Mouse (Mus musculus): Measurements from ENCODE around the gene Stx16. TPM values are rescaled to one million over a fixed set of nuclear protein-coding genes. Genes with fewer than 3 reads are reported as not detected.

The Stx16 gene
- total and polyA plus RNA-seq, 2 experiments from 2014 or later: 6.9 to 19.8 TPM

GRCm38 (mm10) chr2:174126522-174127375 lies 50.6 kb downstream of the Stx16 start:
- 10% methylated on average over 19 of the region's 21 CpGs for WGBS
- Histone ChIP-seq H3K4me1 (ENCODE audit: control insufficient read depth, insufficient read depth) (peaks cover 10% of the 10 kb centered on the region; the same call in 1 of the 2 replicates), H3K27me3 (ENCODE audit: control insufficient read depth, insufficient read depth, low read length) (no peaks in the 10 kb centered on the region), H3K9me3 (replicated peaks; ENCODE audit: control insufficient read depth, low read length) (peaks cover 15% of the 10 kb centered on the region; the same call in 1 of the 2 replicates), H3K27ac (ENCODE audit: low read depth) (no peak overlapping the region), H3K9ac (replicated peaks; ENCODE audit: low read depth, low read length) (no peak overlapping the region), H3K36me3 (replicated peaks; ENCODE audit: control insufficient read depth, insufficient read depth, low read length) (peaks cover 31% of the 10 kb centered on the region), H3K4me3 (ENCODE audit: low read depth, low read length) (no peak overlapping the region), H3K4me2 (ENCODE audit: low read depth, low read length) (peak overlapping the region; percentile 35)
- TF ChIP-seq EP300 (IDR thresholded peaks at IDR 0.05; ENCODE audit: low read depth): no peak
- no peak for TF ChIP-seq CTCF (IDR thresholded peaks at IDR 0.05; ENCODE audit: low read depth)
- DNase-seq (ENCODE audit: low spot score) (peak; percentile 22), ATAC-seq (ENCODE audit: insufficient read depth, low read depth) (peak; percentile 61)

GRCm38 (mm10) chr2:174127376-174127713 lies 51.2 kb downstream of the Stx16 start:
- 31% methylated on average over 6 of the region's 6 CpGs for WGBS
- H3K36me3 ChIP-seq (replicated peaks; ENCODE audit: control insufficient read depth, insufficient read depth, low read length): peaks cover 25% of the 10 kb centered on the region
- H3K4me3 ChIP-seq (ENCODE audit: low read depth, low read length): no peak overlapping the region
- H3K4me2 ChIP-seq (ENCODE audit: low read depth, low read length): peak overlapping the region; percentile 35
- no peaks in the 10 kb centered on the region for H3K27me3 ChIP-seq (ENCODE audit: control insufficient read depth, insufficient read depth, low read length)
- no peak overlapping the region for H3K27ac ChIP-seq (ENCODE audit: low read depth)
- peaks cover 15% of the 10 kb centered on the region; the same call in 1 of the 2 replicates for H3K9me3 ChIP-seq (replicated peaks; ENCODE audit: control insufficient read depth, low read length)
- TF ChIP-seq CTCF (IDR thresholded peaks at IDR 0.05; ENCODE audit: low read depth): no peak
- no peak for TF ChIP-seq EP300 (IDR thresholded peaks at IDR 0.05; ENCODE audit: low read depth)
- no peak overlapping the region for H3K9ac ChIP-seq (replicated peaks; ENCODE audit: low read depth, low read length)
- DNase-seq (ENCODE audit: low spot score) (no peak), ATAC-seq (ENCODE audit: insufficient read depth, low read depth) (0 out of 2 replicates have a peak, but pooled peaks have one; percentile 5)
- H3K4me1 ChIP-seq (ENCODE audit: control insufficient read depth, insufficient read depth): peaks cover 10% of the 10 kb centered on the region; the same call in 1 of the 2 replicates

GRCm38 (mm10) chr2:174128926-174129325 lies 52.8 kb downstream of the Stx16 start:
- H3K4me2 ChIP-seq (ENCODE audit: low read depth, low read length): no peak overlapping the region
- no peak overlapping the region for H3K9ac ChIP-seq (replicated peaks; ENCODE audit: low read depth, low read length)
- H3K27ac ChIP-seq (ENCODE audit: low read depth): no peak overlapping the region
- H3K27me3 ChIP-seq (ENCODE audit: control insufficient read depth, insufficient read depth, low read length): no peaks in the 10 kb centered on the region
- 84% methylated on average over 6 of the region's 6 CpGs for WGBS
- DNase-seq (ENCODE audit: low spot score): no peak
- ATAC-seq (ENCODE audit: insufficient read depth, low read depth): no peak
- peaks cover 10% of the 10 kb centered on the region; the same call in 1 of the 2 replicates for H3K4me1 ChIP-seq (ENCODE audit: control insufficient read depth, insufficient read depth)
- TF ChIP-seq CTCF (IDR thresholded peaks at IDR 0.05; ENCODE audit: low read depth): no peak
- no peak for TF ChIP-seq EP300 (IDR thresholded peaks at IDR 0.05; ENCODE audit: low read depth)
- H3K36me3 ChIP-seq (replicated peaks; ENCODE audit: control insufficient read depth, insufficient read depth, low read length): peaks cover 10% of the 10 kb centered on the region
- H3K9me3 ChIP-seq (replicated peaks; ENCODE audit: control insufficient read depth, low read length): peaks cover 15% of the 10 kb centered on the region; the same call in 1 of the 2 replicates
- no peak overlapping the region for H3K4me3 ChIP-seq (ENCODE audit: low read depth, low read length)

GRCm38 (mm10) chr2:174130468-174131097 lies 54.5 kb downstream of the Stx16 start:
- Histone ChIP-seq H3K4me3 (ENCODE audit: low read depth, low read length) (no peak overlapping the region), H3K4me2 (ENCODE audit: low read depth, low read length) (no peak overlapping the region), H3K9ac (replicated peaks; ENCODE audit: low read depth, low read length) (no peak overlapping the region), H3K9me3 (replicated peaks; ENCODE audit: control insufficient read depth, low read length) (no peaks in the 10 kb centered on the region), H3K27ac (ENCODE audit: low read depth) (no peak overlapping the region), H3K4me1 (ENCODE audit: control insufficient read depth, insufficient read depth) (peaks cover 10% of the 10 kb centered on the region; the same call in 1 of the 2 replicates), H3K36me3 (replicated peaks; ENCODE audit: control insufficient read depth, insufficient read depth, low read length) (no peaks in the 10 kb centered on the region), H3K27me3 (ENCODE audit: control insufficient read depth, insufficient read depth, low read length) (no peaks in the 10 kb centered on the region)
- no peak; the same call in 1 of the 2 replicates for ATAC-seq (ENCODE audit: insufficient read depth, low read depth)
- 70% methylated on average over 8 of the region's 8 CpGs for WGBS
- no peak for DNase-seq (ENCODE audit: low spot score)
- TF ChIP-seq CTCF (IDR thresholded peaks at IDR 0.05; ENCODE audit: low read depth): no peak
- no peak for TF ChIP-seq EP300 (IDR thresholded peaks at IDR 0.05; ENCODE audit: low read depth)

GRCm38 (mm10) chr2:174132413-174132969 lies 56.4 kb downstream of the Stx16 start:
- Histone ChIP-seq H3K36me3 (replicated peaks; ENCODE audit: control insufficient read depth, insufficient read depth, low read length) (no peaks in the 10 kb centered on the region), H3K27ac (ENCODE audit: low read depth) (no peak overlapping the region), H3K4me3 (ENCODE audit: low read depth, low read length) (no peak overlapping the region), H3K4me2 (ENCODE audit: low read depth, low read length) (no peak overlapping the region), H3K9me3 (replicated peaks; ENCODE audit: control insufficient read depth, low read length) (no peaks in the 10 kb centered on the region), H3K27me3 (ENCODE audit: control insufficient read depth, insufficient read depth, low read length) (no peaks in the 10 kb centered on the region), H3K9ac (replicated peaks; ENCODE audit: low read depth, low read length) (no peak overlapping the region), H3K4me1 (ENCODE audit: control insufficient read depth, insufficient read depth) (no peaks in the 10 kb centered on the region)
- DNase-seq (ENCODE audit: low spot score): no peak
- no peak for ATAC-seq (ENCODE audit: insufficient read depth, low read depth)
- 61% methylated on average over 8 of the region's 8 CpGs for WGBS
- no peak for TF ChIP-seq EP300 (IDR thresholded peaks at IDR 0.05; ENCODE audit: low read depth)
- TF ChIP-seq CTCF (IDR thresholded peaks at IDR 0.05; ENCODE audit: low read depth): no peak

Other genes with a start within 250 kb of the Stx16 start
- gene Npepl1, start 34.0 kb downstream of the Stx16 start, total RNA-seq (2014; rRNA removed; ENCODE audit: low replicate concordance): 53.8 and 66.0 TPM in 2 replicates
- gene Npepl1, start 34.0 kb downstream of the Stx16 start, polyA plus RNA-seq (2015; fragmentation: Nextera tagmentation; extraction: Ambion mirVana): 39.0 and 41.5 TPM in 2 replicates
- 1,131 and 1,208 TPM in 2 replicates for gene Gnas, start 208.0 kb downstream of the Stx16 start, total RNA-seq (2014; rRNA removed; ENCODE audit: low replicate concordance)
- gene Gnas, start 208.0 kb downstream of the Stx16 start, polyA plus RNA-seq (2015; fragmentation: Nextera tagmentation; extraction: Ambion mirVana): 1,263 and 1,283 TPM in 2 replicates

All from heart, postnatal 0 days (tissue).